Mouse (Mus musculus) brain, adult 2 months (tissue): Measurements from ENCODE around the gene Ctla4.
A peak's percentile ranks its signal among the peaks of the same experiment; 100 is the strongest.

Experiments
- DNase-seq: peaks from one replicate; pipeline ENCODE4 v3.0.0; 2011; ENCODE audit warnings: low read depth, low spot score

Ctla4 gene

DNA sequence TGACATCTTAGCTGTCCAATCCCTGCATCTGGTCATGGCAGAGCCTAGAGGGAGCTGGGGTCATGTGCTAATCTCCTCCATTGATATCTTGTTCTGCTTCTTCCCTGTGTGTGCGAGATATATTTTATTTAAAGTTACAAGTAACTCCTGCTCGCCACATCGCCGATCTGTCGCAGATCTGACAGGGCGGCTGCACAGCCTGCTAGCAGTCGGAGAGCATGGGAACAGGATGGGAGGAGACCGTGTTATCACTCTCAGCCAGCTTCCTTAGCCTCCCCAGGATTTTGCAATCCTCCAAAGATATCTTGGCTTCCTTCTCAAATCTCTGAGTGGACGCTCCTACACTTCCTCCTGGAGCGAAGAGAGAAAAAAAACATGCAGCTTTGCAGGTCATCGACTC is 73.7 kb downstream of the Ctla4 start:
- no peak for DNase-seq

DNA sequence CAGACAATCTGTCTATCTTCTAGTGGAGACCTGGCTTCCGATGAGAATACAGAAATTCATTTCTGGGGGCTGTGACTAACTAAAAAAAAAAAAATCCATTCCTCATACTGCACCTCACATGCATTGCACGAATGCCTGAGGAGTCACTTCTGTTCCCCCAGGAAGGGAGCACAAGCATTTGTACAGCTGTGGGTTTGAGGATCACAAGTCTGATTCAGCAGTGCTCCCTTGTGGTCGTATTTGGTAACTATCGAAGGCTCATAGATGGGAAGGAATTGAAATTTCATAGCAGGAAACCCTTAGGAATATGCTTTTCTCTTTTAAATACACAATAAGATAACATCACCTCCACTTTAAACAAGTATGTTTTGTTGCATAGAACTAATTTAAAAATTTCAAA is 74.3 kb downstream of the Ctla4 start:
- peak; percentile 86 for DNase-seq

DNA sequence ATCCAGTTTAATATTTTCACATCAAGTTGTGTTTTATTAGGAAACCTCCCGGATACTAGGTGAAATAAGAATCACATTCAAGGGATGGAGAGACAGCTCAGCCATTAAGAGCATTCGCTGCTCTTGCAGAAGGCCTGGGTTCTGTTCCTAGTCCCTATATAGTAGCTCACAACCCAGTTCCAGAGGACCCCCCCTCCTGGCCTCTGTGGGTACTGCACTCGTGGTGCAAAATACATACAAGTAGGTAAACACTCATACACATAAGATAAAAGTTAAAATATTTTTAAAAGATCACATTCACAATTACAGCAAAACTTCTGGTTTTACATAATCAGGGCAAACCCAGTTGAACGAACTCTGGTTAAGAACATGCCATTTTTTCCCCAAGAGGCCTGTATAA is 75.3 kb downstream of the Ctla4 start:
- no peak for DNase-seq
